Mouse (Mus musculus): ENCODE data around the gene 1110032F04Rik.

GRCm38 (mm10) chr3:68829944-68830343 is 39.4 kb upstream of the 1110032F04Rik start:
- TF ChIP-seq CTCF (IDR thresholded peaks at IDR 0.05; ENCODE audit: control insufficient read depth, insufficient read depth, low read length) (no peak), POLR2A (IDR thresholded peaks at IDR 0.05; ENCODE audit: borderline replicate concordance, control insufficient read depth, low read depth, low read length) (no peak)
